Mouse (Mus musculus) intestine, embryonic 16.5 days (tissue): Measurements from ENCODE around the gene Ankub1. TPM values are rescaled to one million over a fixed set of nuclear protein-coding genes. Genes with fewer than 3 reads are reported as not detected.

ENCODE experiments used
- ATAC-seq: fragments of 200-750 bp; cut with Nextera tagmentation; 2 replicates; pipeline ENCODE4 v1.8.0; 2017; ENCODE audit warnings: moderate TSS enrichment, moderate library complexity
- H3K27ac ChIP-seq: fragments of 300-500 bp; sonication (generic); 2 replicates; pipeline ENCODE4 v1.5.1; 2014; ENCODE audit warnings: mild to moderate bottlenecking, low read length
- H3K27me3 ChIP-seq: fragments of 300-500 bp; sonication (generic); replicated peaks from 2 replicates; pipeline ENCODE4 v1.6.1; 2014; ENCODE audit warnings: low read length, control low read depth, mixed read lengths; ENCODE audit not compliant: control insufficient read depth, insufficient read depth
- H3K36me3 ChIP-seq: fragments of 300-500 bp; sonication (generic); 2 replicates; pipeline ENCODE4 v1.6.1; 2014; ENCODE audit warnings: low read length, control low read depth; ENCODE audit not compliant: control insufficient read depth, insufficient read depth
- H3K4me1 ChIP-seq: fragments of 300-500 bp; sonication (generic); 2 replicates; pipeline ENCODE4 v1.6.1; 2014; ENCODE audit warnings: low read length, control low read depth, mixed read lengths; ENCODE audit not compliant: control insufficient read depth, insufficient read depth
- H3K4me2 ChIP-seq: fragments of 300-500 bp; sonication (generic); 2 replicates; pipeline ENCODE4 v1.6.1; 2014; ENCODE audit warnings: low read depth, low read length, control low read depth
- H3K4me3 ChIP-seq: fragments of 300-500 bp; sonication (generic); 2 replicates; pipeline ENCODE4 v1.5.1; 2014; ENCODE audit warnings: mild to moderate bottlenecking, low read length
- H3K9ac ChIP-seq: fragments of 300-500 bp; sonication (generic); 2 replicates; pipeline ENCODE4 v1.6.1; 2014; ENCODE audit warnings: low read depth, low read length
- H3K9me3 ChIP-seq: fragments of 300-500 bp; sonication (generic); 2 replicates; pipeline ENCODE4 v1.6.1; 2016; ENCODE audit warnings: low read length, control low read depth; ENCODE audit not compliant: control insufficient read depth
- WGBS: fragments of 180-500 bp; shearing (Covaris S2); extraction: QIAGEN DNeasy Blood & Tissue Kit; methylation state at CpG from one replicate; pipeline ENCODE4 v1.1.7; 2014; 5-methylcytosine and 5-hydroxymethylcytosine counted together
- polyA plus RNA-seq: library from polyadenylated mRNA; unstranded; fragments of >200 nt; fragmentation: Nextera tagmentation; extraction: Ambion mirVana; gene quantifications from 2 replicates; pipeline ENCODE4 v1.2.1, GENCODE M21; 2015

Gene Ankub1
- polyA plus RNA-seq, 1 experiment from 2014 or later, result not detected

DNA sequence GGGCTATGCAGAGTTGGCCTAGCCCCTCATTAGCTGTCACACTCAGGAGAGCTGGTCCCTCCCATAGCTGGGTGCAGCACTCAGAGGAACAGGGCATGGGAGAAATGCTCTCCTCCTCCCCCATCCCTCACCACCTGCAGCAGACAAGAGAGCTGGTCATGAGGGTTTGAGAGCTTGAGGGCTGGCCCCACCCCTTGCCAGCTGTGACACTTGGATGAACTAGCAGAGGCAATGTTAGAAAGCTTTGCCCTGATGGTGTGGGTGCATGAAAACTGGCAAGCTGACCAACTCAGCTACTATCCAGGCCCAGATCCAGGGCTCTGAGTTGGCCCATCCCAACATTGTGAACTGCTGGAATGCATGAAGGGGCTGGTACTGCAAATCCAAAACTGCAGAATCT is 14.8 kb downstream of the Ankub1 start:
- no peak for ATAC-seq
- H3K4me1 ChIP-seq, result no peaks in the 10 kb centered on the region
- H3K27me3 ChIP-seq, result no peaks in the 10 kb centered on the region
- H3K4me3 ChIP-seq, result no peak overlapping the region
- no peaks in the 10 kb centered on the region for H3K36me3 ChIP-seq
- H3K9ac ChIP-seq, result no peak overlapping the region
- no peak overlapping the region for H3K4me2 ChIP-seq
- no peak overlapping the region for H3K27ac ChIP-seq
- no peaks in the 10 kb centered on the region for H3K9me3 ChIP-seq

DNA sequence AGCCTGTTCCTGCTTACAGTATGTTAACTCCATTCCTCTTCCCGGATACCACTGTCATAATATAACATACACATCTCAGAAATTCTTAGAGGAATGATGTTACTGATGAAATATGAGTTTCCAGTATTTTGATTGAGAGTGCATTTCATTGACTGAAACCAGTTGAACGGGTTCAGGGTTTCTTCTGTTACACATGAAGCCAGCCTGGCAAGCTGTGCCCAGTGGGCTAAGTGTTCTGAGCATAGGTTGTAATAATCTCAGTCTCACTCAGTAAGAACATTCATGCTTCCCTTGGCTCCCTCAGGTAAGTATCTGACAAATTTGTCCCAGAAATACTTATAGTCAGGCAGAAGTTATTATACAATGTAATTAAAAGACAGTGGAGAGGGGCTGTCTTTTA is 18.5 kb downstream of the Ankub1 start:
- H3K4me3 ChIP-seq, result no peak overlapping the region
- no peak overlapping the region for H3K4me2 ChIP-seq
- H3K27ac ChIP-seq, result no peak overlapping the region
- no peaks in the 10 kb centered on the region for H3K36me3 ChIP-seq
- H3K9me3 ChIP-seq, result no peaks in the 10 kb centered on the region
- H3K27me3 ChIP-seq, result no peaks in the 10 kb centered on the region
- no peak for ATAC-seq
- H3K4me1 ChIP-seq, result no peaks in the 10 kb centered on the region
- H3K9ac ChIP-seq, result no peak overlapping the region
- WGBS, result 81% methylated on average over 2 of the region's 2 CpGs

DNA sequence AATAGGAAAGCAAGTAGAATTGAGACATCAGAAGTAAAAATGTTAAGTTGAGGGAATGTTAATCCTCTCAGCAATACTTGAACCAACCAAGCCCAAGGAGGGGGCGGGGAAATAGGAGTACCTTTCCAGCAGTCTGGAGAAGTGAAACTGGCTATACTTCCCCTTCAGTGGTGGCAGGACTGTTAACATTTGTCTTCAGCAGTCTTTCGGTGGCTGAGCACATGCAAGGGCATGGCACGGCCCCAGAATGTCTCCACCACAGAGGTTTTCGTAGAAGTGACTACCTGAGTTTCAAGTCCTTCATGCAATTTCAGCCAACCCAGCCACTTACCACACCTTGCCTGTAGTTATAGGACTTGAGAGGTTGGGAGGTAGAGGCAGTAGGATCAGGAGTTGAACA is 19.0 kb downstream of the Ankub1 start:
- 89% methylated on average over 4 of the region's 4 CpGs for WGBS
- H3K27me3 ChIP-seq, result no peaks in the 10 kb centered on the region
- H3K4me3 ChIP-seq, result no peak overlapping the region
- no peak overlapping the region for H3K27ac ChIP-seq
- no peaks in the 10 kb centered on the region for H3K9me3 ChIP-seq
- no peaks in the 10 kb centered on the region for H3K4me1 ChIP-seq
- no peaks in the 10 kb centered on the region for H3K36me3 ChIP-seq
- no peak overlapping the region for H3K4me2 ChIP-seq
- no peak for ATAC-seq
- H3K9ac ChIP-seq, result no peak overlapping the region

DNA sequence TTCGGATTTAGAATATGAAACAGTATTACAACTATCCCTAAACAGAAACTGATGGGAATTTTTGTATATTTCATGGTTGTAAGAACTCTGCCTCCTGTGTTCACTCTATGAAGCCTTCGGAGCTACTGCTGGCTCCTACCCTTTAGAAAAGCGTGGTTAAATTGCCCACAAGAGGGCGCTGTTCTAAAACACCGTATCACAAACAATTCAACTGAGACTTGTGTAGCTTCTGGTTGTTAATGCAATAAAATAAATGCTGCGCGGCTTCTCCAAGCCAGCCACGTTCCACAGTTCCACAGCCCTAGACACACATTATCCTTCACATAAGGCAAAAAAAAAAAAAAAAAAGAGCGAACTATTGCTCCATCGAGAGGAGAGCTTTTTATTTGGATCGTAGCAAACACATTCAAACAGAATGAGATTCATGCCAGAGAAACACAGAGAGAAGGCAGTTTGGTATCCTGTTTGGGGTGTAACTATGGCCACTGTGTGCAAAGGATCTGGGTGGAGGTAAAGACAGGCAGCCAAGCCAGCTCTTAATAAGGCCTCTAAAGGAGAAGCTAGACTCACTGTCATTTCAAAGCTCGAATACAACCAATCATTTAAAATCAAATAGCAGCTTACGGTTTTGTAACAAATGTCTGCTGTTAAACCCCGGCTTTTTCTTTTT is 25.4 kb downstream of the Ankub1 start:
- Histone ChIP-seq H3K4me2 (peak overlapping the region; percentile 52), H3K36me3 (no peaks in the 10 kb centered on the region), H3K4me3 (peak overlapping the region; percentile 32; the same call in 1 of the 2 replicates), H3K27me3 (no peaks in the 10 kb centered on the region), H3K9me3 (no peaks in the 10 kb centered on the region), H3K9ac (no peak overlapping the region), H3K4me1 (no peaks in the 10 kb centered on the region), H3K27ac (no peak overlapping the region)
- peak; percentile 71 for ATAC-seq
- WGBS, result 21% methylated on average over 14 of the region's 14 CpGs

DNA sequence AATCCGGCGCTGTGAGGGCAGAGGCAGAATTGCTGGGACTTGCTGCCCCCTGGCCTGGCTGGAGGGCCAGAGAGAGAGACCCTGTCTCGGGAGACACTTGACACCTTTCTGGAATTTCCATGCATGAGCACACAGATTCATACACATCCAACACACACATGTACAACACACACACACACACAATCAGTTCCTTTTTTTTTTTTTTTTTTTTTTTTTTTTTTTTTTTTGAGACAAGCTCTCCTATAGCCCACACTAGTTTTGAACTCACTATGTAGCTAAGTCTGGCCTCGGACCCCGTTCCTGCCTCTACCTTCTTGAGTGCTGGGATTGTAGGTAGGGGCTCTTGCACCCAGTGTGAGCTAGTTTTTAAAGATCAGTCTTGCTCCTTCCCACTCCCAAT is 26.7 kb downstream of the Ankub1 start:
- Histone ChIP-seq H3K4me1 (no peaks in the 10 kb centered on the region), H3K4me3 (no peak overlapping the region), H3K9me3 (no peaks in the 10 kb centered on the region), H3K9ac (no peak overlapping the region), H3K36me3 (no peaks in the 10 kb centered on the region), H3K4me2 (no peak overlapping the region), H3K27me3 (no peaks in the 10 kb centered on the region), H3K27ac (no peak overlapping the region)
- ATAC-seq, result no peak
- 84% methylated on average over 5 of the region's 5 CpGs for WGBS

DNA sequence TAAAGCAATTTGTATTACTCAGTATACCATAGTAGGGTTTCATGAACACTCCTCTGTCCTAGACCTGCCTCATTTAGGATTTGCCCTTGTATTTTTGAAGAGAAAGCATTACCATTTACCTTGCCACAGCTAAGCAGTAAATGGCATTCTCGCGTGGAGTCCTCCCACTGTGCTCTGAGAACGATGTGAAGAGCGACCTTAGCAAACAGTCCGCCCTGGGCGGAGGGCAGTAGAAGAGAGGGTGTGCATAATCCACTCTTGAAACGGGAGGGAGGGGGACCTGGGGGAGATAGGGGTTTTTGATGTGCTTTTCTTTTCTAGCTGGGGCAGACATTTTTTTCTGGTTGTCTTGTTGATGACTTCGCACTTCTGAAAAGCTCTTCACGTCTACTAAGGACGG is 27.9 kb downstream of the Ankub1 start:
- H3K27ac ChIP-seq, result no peak overlapping the region
- H3K9ac ChIP-seq, result no peak overlapping the region
- no peaks in the 10 kb centered on the region for H3K36me3 ChIP-seq
- 67% methylated on average over 10 of the region's 10 CpGs for WGBS
- no peaks in the 10 kb centered on the region for H3K9me3 ChIP-seq
- no peak overlapping the region for H3K4me3 ChIP-seq
- ATAC-seq, result no peak
- H3K27me3 ChIP-seq, result no peaks in the 10 kb centered on the region
- no peaks in the 10 kb centered on the region for H3K4me1 ChIP-seq
- H3K4me2 ChIP-seq, result no peak overlapping the region

DNA sequence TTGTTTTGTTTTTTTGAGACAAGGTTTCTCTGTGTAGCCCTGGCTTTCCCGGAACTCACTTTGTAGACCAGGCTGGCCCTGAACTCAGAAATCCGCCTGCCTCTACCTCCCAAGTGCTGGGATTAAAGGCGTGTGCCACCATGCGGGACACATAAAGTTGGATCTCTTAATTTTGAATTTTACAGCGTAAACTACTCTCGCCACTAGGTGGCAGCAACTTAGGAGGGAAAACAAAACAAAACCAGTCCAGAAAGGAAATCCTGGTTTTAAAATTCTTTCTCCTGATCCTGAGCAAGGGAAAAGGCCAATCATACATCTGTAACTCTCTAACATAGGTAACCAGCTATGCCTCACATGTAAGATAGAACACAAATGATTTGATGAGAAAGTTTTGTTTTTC is 28.9 kb downstream of the Ankub1 start:
- WGBS, result 23% methylated on average over 6 of the region's 6 CpGs
- Histone ChIP-seq H3K4me1 (no peaks in the 10 kb centered on the region), H3K36me3 (no peaks in the 10 kb centered on the region), H3K27ac (no peak overlapping the region), H3K9ac (no peak overlapping the region), H3K27me3 (no peaks in the 10 kb centered on the region), H3K9me3 (no peaks in the 10 kb centered on the region), H3K4me3 (no peak overlapping the region), H3K4me2 (no peak overlapping the region)
- no peak for ATAC-seq

DNA sequence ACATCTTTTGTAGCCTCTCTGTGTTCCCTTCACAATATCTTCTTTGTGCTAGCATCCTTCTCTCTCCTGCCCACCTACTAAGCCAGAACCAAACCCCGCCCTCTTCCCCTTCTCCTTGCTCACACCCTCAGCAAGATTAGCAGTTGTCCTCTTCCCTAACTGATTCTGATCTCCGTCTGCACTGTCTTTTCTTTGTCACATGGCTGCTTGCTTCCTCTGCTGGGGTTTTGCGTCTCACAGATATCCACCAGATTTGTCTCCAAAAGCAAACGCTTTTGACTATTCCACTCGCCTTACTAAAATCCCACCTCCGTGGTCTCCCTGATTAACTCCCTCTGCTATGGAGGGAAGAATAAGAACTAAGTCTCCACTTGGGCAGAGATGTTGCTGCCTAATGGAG is 34.0 kb downstream of the Ankub1 start:
- Histone ChIP-seq H3K4me3 (no peak overlapping the region), H3K36me3 (no peaks in the 10 kb centered on the region), H3K4me1 (no peaks in the 10 kb centered on the region), H3K27me3 (no peaks in the 10 kb centered on the region), H3K9ac (no peak overlapping the region), H3K4me2 (no peak overlapping the region), H3K27ac (no peak overlapping the region), H3K9me3 (no peaks in the 10 kb centered on the region)
- no peak for ATAC-seq
- WGBS, result 64% methylated on average over 6 of the region's 6 CpGs

DNA sequence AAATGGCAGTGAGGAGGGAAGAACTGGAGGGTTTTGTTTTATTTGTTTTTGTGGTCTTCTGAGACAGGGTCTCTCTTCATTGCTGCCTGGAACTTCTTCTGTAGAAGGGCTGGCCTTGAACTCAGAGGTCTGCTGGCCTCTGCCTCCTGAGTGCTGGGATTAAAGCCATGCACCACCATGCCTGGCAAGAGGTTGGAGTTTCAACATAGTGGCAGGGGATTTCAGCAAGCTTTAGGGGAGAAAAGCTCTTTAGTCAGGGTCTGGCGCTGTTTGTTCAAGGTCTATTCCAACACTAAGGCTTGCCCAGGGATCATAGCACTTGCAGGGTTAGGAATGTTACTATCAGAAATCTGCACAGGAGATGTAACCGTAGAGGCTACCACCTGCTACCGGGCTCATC is 39.0 kb downstream of the Ankub1 start:
- ATAC-seq, result no peak
- Histone ChIP-seq H3K27me3 (no peaks in the 10 kb centered on the region), H3K4me1 (no peaks in the 10 kb centered on the region), H3K9ac (no peak overlapping the region), H3K27ac (no peak overlapping the region), H3K9me3 (no peaks in the 10 kb centered on the region), H3K4me2 (no peak overlapping the region), H3K4me3 (no peak overlapping the region), H3K36me3 (no peaks in the 10 kb centered on the region)
- WGBS, result 88% methylated on average over 3 of the region's 3 CpGs

DNA sequence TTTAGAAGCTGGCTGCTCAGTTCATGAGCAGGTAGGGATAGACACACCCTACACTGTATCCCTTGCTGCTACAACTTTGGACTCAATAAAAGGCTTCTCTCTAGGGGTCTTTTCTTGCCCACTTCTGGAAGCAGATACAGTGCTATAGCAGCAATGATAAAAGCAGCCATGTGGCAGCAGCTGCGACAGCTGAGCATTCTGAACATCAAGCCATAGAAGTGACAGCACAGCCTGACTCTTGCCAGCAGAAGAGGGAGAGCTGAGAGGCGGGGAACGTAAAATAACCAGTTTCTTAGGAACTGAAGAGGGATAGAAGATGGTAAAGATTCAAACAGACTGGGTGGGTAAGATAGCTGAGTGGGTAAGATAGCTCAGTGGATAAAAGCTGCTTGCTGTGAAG is 40.1 kb downstream of the Ankub1 start:
- Histone ChIP-seq H3K9me3 (no peaks in the 10 kb centered on the region), H3K9ac (no peak overlapping the region), H3K36me3 (no peaks in the 10 kb centered on the region), H3K27me3 (no peaks in the 10 kb centered on the region), H3K4me1 (no peaks in the 10 kb centered on the region), H3K4me2 (no peak overlapping the region), H3K27ac (no peak overlapping the region), H3K4me3 (no peak overlapping the region)
- WGBS, result 87% methylated on average over 3 of the region's 3 CpGs
- ATAC-seq, result no peak
